Mouse (Mus musculus) thymus, adult 2 months (tissue): ENCODE measurements around the gene Ccdc33.

Source experiments
- CTCF ChIP-seq: fragments of 200-500 bp; IDR thresholded peaks from 2 replicates; pipeline ENCODE4 v1.5.1; 2012; ENCODE audit warnings: mild to moderate bottlenecking, control low read depth, low read length, moderate library complexity, borderline replicate concordance; ENCODE audit not compliant: control insufficient read depth, poor library complexity, insufficient read depth; ENCODE audit errors: extremely low read depth
- POLR2A ChIP-seq: fragments of 200-500 bp; IDR thresholded peaks from 2 replicates; pipeline ENCODE4 v1.6.1; 2012; ENCODE audit warnings: mild to moderate bottlenecking, low read length, control low read depth, moderate library complexity; ENCODE audit not compliant: control insufficient read depth, poor library complexity, insufficient read depth; ENCODE audit errors: extremely low read depth

GRCm38 (mm10) chr9:58035519-58035918 is 83.1 kb downstream of the Ccdc33 start:
- TF ChIP-seq POLR2A (no peak), CTCF (no peak)
